Mouse (Mus musculus) heart, embryonic 11.5 days (tissue): ENCODE results near the gene Bcl2l11. TPM values are rescaled to one million over a fixed set of nuclear protein-coding genes. Genes with fewer than 3 reads are reported as not detected.

Source experiments
- ATAC-seq: fragments of 200-750 bp; cut with Nextera tagmentation; replicated peaks from 2 replicates; pipeline ENCODE4 v1.8.0; 2017; ENCODE audit warnings: moderate library complexity; ENCODE audit not compliant: insufficient number of reproducible peaks, low FRiP score, low TSS enrichment
- H3K27ac ChIP-seq: fragments of 300-500 bp; sonication (generic); 2 replicates; pipeline ENCODE4 v1.5.1; 2014; ENCODE audit warnings: mild to moderate bottlenecking, low read depth, low read length
- H3K27me3 ChIP-seq: fragments of 300-500 bp; sonication (generic); 2 replicates; pipeline ENCODE4 v1.6.1; 2014; ENCODE audit warnings: mild to moderate bottlenecking, low read length, mixed read lengths; ENCODE audit not compliant: control insufficient read depth, insufficient read depth
- H3K36me3 ChIP-seq: fragments of 300-500 bp; sonication (generic); 2 replicates; pipeline ENCODE4 v1.6.1; 2014; ENCODE audit warnings: mild to moderate bottlenecking, low read length, moderate library complexity, mixed read lengths; ENCODE audit not compliant: control insufficient read depth, insufficient read depth
- H3K4me1 ChIP-seq: fragments of 300-500 bp; sonication (generic); 2 replicates; pipeline ENCODE4 v1.6.1; 2014; ENCODE audit warnings: low read length; ENCODE audit not compliant: control insufficient read depth, insufficient read depth
- H3K4me2 ChIP-seq: fragments of 300-500 bp; sonication (generic); 2 replicates; pipeline ENCODE4 v1.6.1; 2014; ENCODE audit warnings: mild to moderate bottlenecking, moderate library complexity
- H3K4me3 ChIP-seq: fragments of 300-500 bp; sonication (generic); 2 replicates; pipeline ENCODE4 v1.5.1; 2014; ENCODE audit warnings: low read depth, low read length
- H3K9ac ChIP-seq: fragments of 300-500 bp; sonication (generic); 2 replicates; pipeline ENCODE4 v1.6.1; 2014; ENCODE audit warnings: mild to moderate bottlenecking, low read depth, low read length, moderate library complexity
- H3K9me3 ChIP-seq: fragments of 300-500 bp; sonication (generic); replicated peaks from 2 replicates; pipeline ENCODE4 v1.6.1; 2016; ENCODE audit warnings: low read length; ENCODE audit not compliant: control insufficient read depth
- WGBS: fragments of 180-500 bp; shearing (Covaris S2); extraction: QIAGEN DNeasy Blood & Tissue Kit; methylation state at CpG from one replicate; pipeline ENCODE4 v1.1.7; 2014; ENCODE audit not compliant: insufficient replicate concordance; 5-methylcytosine and 5-hydroxymethylcytosine counted together
- polyA plus RNA-seq: library from polyadenylated mRNA; unstranded; fragments of >200 nt; fragmentation: Nextera tagmentation; extraction: Ambion mirVana; gene quantifications from 2 replicates; pipeline ENCODE4 v1.2.1, GENCODE M21; 2014

Bcl2l11 gene
- polyA plus RNA-seq, 1 experiment from 2014 or later = 11.3 TPM

DNA sequence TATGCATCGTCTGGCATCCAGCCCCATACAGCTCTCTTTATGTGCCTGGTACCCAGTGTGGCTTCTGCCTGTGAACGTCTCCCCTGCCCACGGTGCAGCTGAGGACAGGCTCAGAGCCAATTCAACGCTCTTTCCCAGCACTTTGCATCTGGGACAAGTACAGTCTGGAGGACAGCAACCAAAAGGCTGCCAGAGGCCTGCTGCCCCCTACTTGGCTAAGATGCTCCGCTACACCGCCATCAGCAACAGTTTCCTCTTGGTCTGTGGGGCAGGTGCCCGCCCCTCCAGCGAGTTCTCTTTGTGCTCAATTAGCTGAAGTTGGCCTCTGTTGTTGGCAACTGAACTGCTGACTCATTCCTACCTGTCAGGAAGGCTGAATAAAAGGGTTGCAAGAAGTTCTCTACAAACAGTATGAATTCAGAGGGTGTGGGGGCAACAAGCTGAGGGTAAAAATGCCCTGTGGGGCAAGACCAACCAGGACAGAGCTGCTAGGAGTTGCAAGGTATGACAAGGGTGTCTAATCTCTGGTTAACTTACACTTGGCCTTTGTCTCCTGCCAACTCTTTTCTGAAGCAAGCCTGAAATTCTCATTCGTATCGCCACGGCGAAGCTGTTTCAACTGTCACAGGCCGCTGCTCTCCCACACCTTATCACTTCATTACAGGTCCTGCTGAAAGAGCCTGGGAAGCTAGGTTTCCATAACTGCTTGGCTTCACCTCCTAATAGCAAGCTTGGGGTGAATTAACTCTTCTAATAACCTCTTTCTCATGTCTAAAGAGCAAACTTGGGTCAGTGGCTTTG lies 41.0 kb downstream of the Bcl2l11 start:
- Histone ChIP-seq H3K4me2 (no peak overlapping the region), H3K4me1 (peaks cover 15% of the 10 kb centered on the region; the same call in 1 of the 2 replicates), H3K9me3 (no peaks in the 10 kb centered on the region), H3K27ac (0 out of 2 replicates have a peak overlapping the region, but pooled peaks have one; percentile 10), H3K9ac (no peak overlapping the region), H3K4me3 (no peak overlapping the region), H3K36me3 (no peaks in the 10 kb centered on the region), H3K27me3 (no peaks in the 10 kb centered on the region)
- no peak for ATAC-seq
- WGBS = 62% methylated on average over 13 of the region's 13 CpGs

DNA sequence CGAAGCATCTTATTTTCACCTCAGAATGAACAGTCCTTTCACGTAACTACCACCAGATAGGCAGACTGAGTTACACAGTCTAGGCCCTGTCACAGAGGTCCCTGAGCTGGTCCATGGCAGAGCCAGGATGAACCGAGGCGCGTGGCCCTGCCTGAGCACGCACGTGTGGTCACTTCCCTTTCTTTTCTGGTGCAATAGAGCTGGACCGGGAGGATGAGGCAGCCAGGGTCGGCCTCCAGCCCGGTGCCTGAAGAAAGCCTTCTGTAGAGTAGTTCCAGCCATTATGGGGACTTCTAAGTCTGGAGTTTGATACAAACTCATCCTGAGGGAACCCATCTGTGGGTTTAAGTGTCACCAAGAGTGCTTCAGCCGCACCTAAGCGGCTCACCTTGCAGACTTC lies 42.1 kb downstream of the Bcl2l11 start:
- no peaks in the 10 kb centered on the region for H3K27me3 ChIP-seq
- H3K4me3 ChIP-seq = no peak overlapping the region
- peaks cover 13% of the 10 kb centered on the region; the same call in 1 of the 2 replicates for H3K4me1 ChIP-seq
- H3K36me3 ChIP-seq = no peaks in the 10 kb centered on the region
- no peak overlapping the region for H3K9ac ChIP-seq
- no peak overlapping the region for H3K27ac ChIP-seq
- no peak for ATAC-seq
- H3K9me3 ChIP-seq = no peaks in the 10 kb centered on the region
- H3K4me2 ChIP-seq = no peak overlapping the region
- 95% methylated on average over 12 of the region's 12 CpGs for WGBS

- Histone ChIP-seq H3K4me3 (no peak overlapping the region), H3K9me3 (no peaks in the 10 kb centered on the region), H3K27ac (no peak overlapping the region), H3K36me3 (no peaks in the 10 kb centered on the region), H3K4me1 (peaks cover 21% of the 10 kb centered on the region), H3K9ac (no peak overlapping the region), H3K4me2 (no peak overlapping the region), H3K27me3 (no peaks in the 10 kb centered on the region)
- ATAC-seq = no peak
- WGBS = 66% methylated on average over 5 of the region's 5 CpGs
Observed at GRCm38 (mm10) chr2:128169486-128169885, 43.6 kb downstream of the Bcl2l11 start.

DNA sequence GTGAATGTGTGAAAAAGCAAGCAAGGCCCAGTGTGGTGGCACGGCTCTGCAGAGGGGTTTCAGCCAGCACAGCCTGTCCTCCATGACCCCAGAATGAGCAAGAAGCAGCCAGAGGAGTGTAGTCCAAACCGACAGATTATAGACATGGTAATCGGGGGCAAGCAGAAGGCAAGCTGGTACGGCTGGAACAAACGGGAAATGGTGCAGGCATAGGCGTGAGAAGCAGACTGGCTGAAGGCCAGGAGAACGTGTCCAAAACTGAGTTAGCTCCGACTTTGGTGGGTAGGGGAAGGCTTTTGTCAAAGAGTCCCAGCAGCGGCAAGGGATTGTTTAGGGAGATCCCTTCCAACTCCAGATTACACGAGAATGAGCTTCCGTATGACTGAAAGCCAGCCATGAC lies 44.1 kb downstream of the Bcl2l11 start:
- no peak overlapping the region for H3K27ac ChIP-seq
- WGBS = 79% methylated on average over 11 of the region's 11 CpGs
- H3K9me3 ChIP-seq = no peaks in the 10 kb centered on the region
- no peak for ATAC-seq
- peaks cover 21% of the 10 kb centered on the region for H3K4me1 ChIP-seq
- H3K27me3 ChIP-seq = no peaks in the 10 kb centered on the region
- no peak overlapping the region for H3K4me2 ChIP-seq
- no peak overlapping the region for H3K4me3 ChIP-seq
- no peak overlapping the region for H3K9ac ChIP-seq
- no peaks in the 10 kb centered on the region for H3K36me3 ChIP-seq

- Histone ChIP-seq H3K9me3 (no peaks in the 10 kb centered on the region), H3K4me2 (no peak overlapping the region), H3K9ac (no peak overlapping the region), H3K27me3 (no peaks in the 10 kb centered on the region), H3K36me3 (no peaks in the 10 kb centered on the region), H3K27ac (no peak overlapping the region), H3K4me3 (no peak overlapping the region), H3K4me1 (peaks cover 21% of the 10 kb centered on the region)
- ATAC-seq = no peak
- 92% methylated on average over 3 of the region's 3 CpGs for WGBS
Observed at GRCm38 (mm10) chr2:128170614-128171013, 44.8 kb downstream of the Bcl2l11 start.

- Histone ChIP-seq H3K9ac (no peak overlapping the region), H3K36me3 (no peaks in the 10 kb centered on the region), H3K4me1 (peaks cover 21% of the 10 kb centered on the region), H3K27me3 (no peaks in the 10 kb centered on the region), H3K27ac (no peak overlapping the region), H3K4me2 (no peak overlapping the region), H3K9me3 (no peaks in the 10 kb centered on the region), H3K4me3 (no peak overlapping the region)
- 91% methylated on average over 5 of the region's 5 CpGs for WGBS
- ATAC-seq = no peak
Observed at GRCm38 (mm10) chr2:128172266-128172665, 46.4 kb downstream of the Bcl2l11 start.

DNA sequence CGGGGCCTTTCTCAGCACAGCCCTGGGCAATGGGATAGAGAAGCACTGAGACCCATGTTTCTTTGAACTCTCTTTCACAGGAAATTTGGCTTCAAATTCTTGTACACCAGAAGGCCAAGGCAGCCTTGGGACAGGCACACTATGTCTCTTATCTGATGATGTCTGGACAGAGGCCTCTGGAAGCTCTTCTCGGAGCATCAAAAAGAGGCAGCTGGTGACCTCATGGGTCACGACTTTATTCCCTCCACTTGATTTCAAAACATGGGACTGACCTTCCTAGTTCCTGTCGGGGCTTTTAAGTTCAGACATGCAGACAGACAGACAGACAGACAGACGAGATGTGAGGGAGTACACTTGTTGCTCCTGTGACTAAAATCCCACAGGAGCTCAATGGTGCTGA lies 48.3 kb downstream of the Bcl2l11 start:
- Histone ChIP-seq H3K9me3 (no peaks in the 10 kb centered on the region), H3K4me1 (peaks cover 32% of the 10 kb centered on the region), H3K36me3 (no peaks in the 10 kb centered on the region), H3K4me2 (no peak overlapping the region), H3K27me3 (no peaks in the 10 kb centered on the region), H3K9ac (no peak overlapping the region), H3K4me3 (no peak overlapping the region), H3K27ac (no peak overlapping the region)
- no peak for ATAC-seq
- 25% methylated on average over 5 of the region's 5 CpGs for WGBS

DNA sequence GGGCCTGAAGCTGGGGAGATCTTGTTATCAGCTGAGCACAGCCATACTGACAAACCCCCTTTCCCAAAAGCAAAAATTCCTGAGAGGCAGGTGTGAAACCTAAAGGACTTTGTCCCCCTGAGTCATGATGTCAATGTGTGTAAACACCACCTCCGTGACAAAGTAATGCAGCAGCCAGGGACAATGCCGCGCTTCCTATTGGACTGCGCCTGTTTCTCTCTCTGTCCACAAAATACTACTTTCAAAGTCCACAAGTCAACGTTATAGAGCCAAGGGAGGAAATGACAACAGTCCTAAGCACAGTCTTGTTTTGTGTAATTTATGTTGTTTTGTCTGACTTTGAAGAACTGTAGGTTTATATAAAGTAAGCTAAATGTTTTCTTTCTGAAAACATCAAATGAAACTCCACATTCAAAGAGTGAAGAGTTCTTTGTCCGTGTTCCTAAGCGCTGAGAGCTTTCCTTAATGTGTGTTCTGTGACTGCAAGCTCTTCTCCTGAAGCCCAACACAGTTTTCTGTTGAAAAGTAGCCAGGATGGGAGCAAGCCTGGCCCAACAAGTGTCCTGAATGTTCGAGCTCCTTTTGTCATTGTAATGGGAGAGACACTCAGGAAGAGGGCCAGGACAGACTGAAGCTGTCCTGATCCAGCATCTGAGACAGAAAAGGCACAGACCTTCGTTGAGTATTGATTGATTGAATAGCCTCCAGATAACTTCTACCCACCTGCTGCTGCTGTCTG lies 48.9 kb downstream of the Bcl2l11 start:
- H3K9ac ChIP-seq = no peak overlapping the region
- H3K9me3 ChIP-seq = no peaks in the 10 kb centered on the region
- H3K36me3 ChIP-seq = no peaks in the 10 kb centered on the region
- no peak overlapping the region for H3K4me3 ChIP-seq
- no peak overlapping the region for H3K27ac ChIP-seq
- peaks cover 38% of the 10 kb centered on the region for H3K4me1 ChIP-seq
- 59% methylated on average over 9 of the region's 9 CpGs for WGBS
- no peak overlapping the region for H3K4me2 ChIP-seq
- ATAC-seq = no peak
- no peaks in the 10 kb centered on the region for H3K27me3 ChIP-seq
